Mouse (Mus musculus) limb, embryonic 10.5 days (tissue): ENCODE data around the gene Ccdc34. TPM values are rescaled to one million over a fixed set of nuclear protein-coding genes. Genes with fewer than 3 reads are reported as not detected.

Experiments
- DNase-seq: peaks from one replicate; pipeline ENCODE4 v3.0.0-alpha.2; 2017; ENCODE audit warnings: low spot score
- H3K27ac ChIP-seq: fragments of 300-500 bp; sonication (generic); 2 replicates; pipeline ENCODE4 v1.5.1; 2016; ENCODE audit warnings: mild to moderate bottlenecking
- H3K27me3 ChIP-seq: fragments of 300-500 bp; sonication (generic); 2 replicates; pipeline ENCODE4 v1.6.1; 2016; ENCODE audit warnings: low read depth, mild to moderate bottlenecking; ENCODE audit not compliant: poor library complexity, severe bottlenecking
- H3K36me3 ChIP-seq: fragments of 300-500 bp; sonication (generic); 2 replicates; pipeline ENCODE4 v1.6.1; 2016; ENCODE audit warnings: mild to moderate bottlenecking, moderate library complexity
- H3K4me1 ChIP-seq: fragments of 300-500 bp; sonication (generic); 2 replicates; pipeline ENCODE4 v1.6.1; 2016
- H3K4me3 ChIP-seq: fragments of 300-500 bp; sonication (generic); 2 replicates; pipeline ENCODE4 v1.5.1; 2016; ENCODE audit warnings: mild to moderate bottlenecking, moderate library complexity
- H3K9me3 ChIP-seq: fragments of 300-500 bp; sonication (generic); replicated peaks from 2 replicates; pipeline ENCODE4 v1.6.1; 2016; ENCODE audit warnings: mild to moderate bottlenecking
- WGBS: fragments of 180-500 bp; shearing (Covaris S2); methylation state at CpG from one replicate; pipeline ENCODE4 v1.1.7; 2016; 5-methylcytosine and 5-hydroxymethylcytosine counted together
- polyA plus RNA-seq: library from polyadenylated mRNA; unstranded; fragments of >200 nt; fragmentation: Nextera tagmentation; extraction: Ambion mirVana; gene quantifications from 2 replicates; pipeline ENCODE4 v1.2.1, GENCODE M21; 2016

Ccdc34 gene
- polyA plus RNA-seq, 1 experiment from 2014 or later: 57.2 TPM

- DNase-seq: peak; percentile 42
- H3K36me3 ChIP-seq: no peaks in the 10 kb centered on the region
- no peaks in the 10 kb centered on the region for H3K9me3 ChIP-seq
- 39% methylated on average over 3 of the region's 3 CpGs for WGBS
- peak overlapping the region; percentile 6; the same call in 1 of the 2 replicates for H3K4me3 ChIP-seq
- H3K27ac ChIP-seq: peak overlapping the region; percentile 69; the same call in 1 of the 2 replicates
- no peaks in the 10 kb centered on the region for H3K27me3 ChIP-seq
- H3K4me1 ChIP-seq: peaks cover 43% of the 10 kb centered on the region
Observed at GRCm38 (mm10) chr2:110192702-110193312, 175.2 kb downstream of the Ccdc34 start.

DNA sequence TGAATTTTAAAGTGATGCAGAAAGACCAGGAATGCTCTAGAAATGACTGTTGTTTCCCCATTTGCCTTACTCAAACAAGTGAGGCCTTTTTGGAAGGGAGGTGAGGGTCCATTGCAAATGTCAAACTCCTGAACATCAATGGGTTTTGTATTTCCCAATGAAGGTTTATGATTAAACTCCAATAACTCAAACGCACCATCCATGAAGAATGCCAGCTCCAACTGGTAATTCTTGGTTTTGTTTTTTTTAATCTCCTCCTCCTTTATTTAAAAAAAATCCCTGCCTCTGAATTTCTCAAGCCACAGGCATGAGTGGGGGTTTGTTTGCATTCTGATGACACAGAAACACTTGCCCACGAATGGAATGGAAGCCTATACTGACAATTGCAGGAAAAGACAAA, 178.9 kb downstream of the Ccdc34 start:
- Histone ChIP-seq H3K27ac (no peak overlapping the region), H3K9me3 (no peaks in the 10 kb centered on the region), H3K4me3 (no peak overlapping the region), H3K27me3 (no peaks in the 10 kb centered on the region), H3K4me1 (peaks cover 21% of the 10 kb centered on the region), H3K36me3 (no peaks in the 10 kb centered on the region)
- no peak for DNase-seq
- 85% methylated on average over 2 of the region's 2 CpGs for WGBS

GRCm38 (mm10) chr2:110199648-110200047, 182.0 kb downstream of the Ccdc34 start:
- H3K4me3 ChIP-seq: no peak overlapping the region
- H3K4me1 ChIP-seq: peaks cover 25% of the 10 kb centered on the region
- H3K27ac ChIP-seq: no peak overlapping the region
- H3K27me3 ChIP-seq: no peaks in the 10 kb centered on the region
- H3K9me3 ChIP-seq: no peaks in the 10 kb centered on the region
- 37% methylated on average over 1 of the region's 1 CpGs for WGBS
- H3K36me3 ChIP-seq: no peaks in the 10 kb centered on the region
- DNase-seq: no peak

GRCm38 (mm10) chr2:110201770-110202169, 184.2 kb downstream of the Ccdc34 start:
- no peak for DNase-seq
- H3K4me1 ChIP-seq: peaks cover 27% of the 10 kb centered on the region
- H3K9me3 ChIP-seq: no peaks in the 10 kb centered on the region
- H3K36me3 ChIP-seq: no peaks in the 10 kb centered on the region
- no peak overlapping the region for H3K4me3 ChIP-seq
- WGBS: 76% methylated on average over 4 of the region's 4 CpGs
- H3K27ac ChIP-seq: no peak overlapping the region
- no peaks in the 10 kb centered on the region for H3K27me3 ChIP-seq

DNA sequence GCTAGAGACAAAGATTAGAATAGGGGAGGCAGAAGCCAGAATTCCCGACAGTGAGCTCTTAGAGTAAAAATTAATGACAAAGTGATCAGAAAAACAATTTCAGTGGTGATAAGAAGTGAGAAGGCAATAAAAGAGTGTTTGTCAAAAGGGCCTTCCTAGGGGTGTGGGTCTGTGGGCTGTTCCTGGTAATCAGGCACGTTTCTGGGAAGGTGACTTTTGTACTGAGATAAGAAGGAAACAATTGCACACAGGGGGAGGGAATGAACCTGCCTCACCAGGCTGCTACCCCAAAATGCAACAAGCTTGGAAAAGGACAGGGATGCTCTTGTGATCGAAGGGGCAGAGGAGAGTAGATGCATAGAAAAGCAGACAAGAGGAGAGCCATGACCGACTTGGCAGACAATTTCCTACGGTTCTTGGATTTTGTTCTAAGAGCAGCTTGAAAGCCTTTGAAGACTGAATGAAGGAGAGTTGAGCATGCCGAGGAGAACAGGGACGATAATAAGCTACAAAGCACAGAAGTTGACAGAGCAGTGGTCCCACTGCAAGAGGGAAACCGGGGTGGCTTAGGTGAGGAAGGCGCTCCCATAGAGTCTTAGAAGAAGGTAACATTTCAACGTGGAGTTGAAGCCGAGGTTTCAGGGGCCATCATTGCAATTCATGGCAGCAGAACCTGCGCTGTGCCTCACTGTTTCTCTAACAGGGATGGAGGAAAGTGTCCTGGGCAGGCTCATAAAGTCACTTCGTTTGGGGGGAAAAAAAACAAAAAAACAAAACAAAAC, 185.3 kb downstream of the Ccdc34 start:
- Histone ChIP-seq H3K4me3 (no peak overlapping the region), H3K36me3 (no peaks in the 10 kb centered on the region), H3K27me3 (no peaks in the 10 kb centered on the region), H3K9me3 (no peaks in the 10 kb centered on the region), H3K27ac (0 out of 2 replicates have a peak overlapping the region, but pooled peaks have one; percentile 14), H3K4me1 (peaks cover 27% of the 10 kb centered on the region)
- DNase-seq: no peak
- WGBS: 72% methylated on average over 13 of the region's 13 CpGs

- H3K9me3 ChIP-seq: no peaks in the 10 kb centered on the region
- H3K4me1 ChIP-seq: peaks cover 27% of the 10 kb centered on the region
- no peaks in the 10 kb centered on the region for H3K27me3 ChIP-seq
- no peak overlapping the region for H3K27ac ChIP-seq
- H3K36me3 ChIP-seq: no peaks in the 10 kb centered on the region
- DNase-seq: no peak
- no peak overlapping the region for H3K4me3 ChIP-seq
- WGBS: 47% methylated on average over 4 of the region's 4 CpGs
Observed at GRCm38 (mm10) chr2:110204169-110204568, 186.6 kb downstream of the Ccdc34 start.

GRCm38 (mm10) chr2:110204705-110205318, 187.2 kb downstream of the Ccdc34 start:
- 16% methylated on average over 14 of the region's 14 CpGs for WGBS
- Histone ChIP-seq H3K36me3 (no peaks in the 10 kb centered on the region), H3K27me3 (no peaks in the 10 kb centered on the region), H3K27ac (peak overlapping the region; percentile 42; the same call in 1 of the 2 replicates), H3K9me3 (no peaks in the 10 kb centered on the region), H3K4me1 (peaks cover 27% of the 10 kb centered on the region), H3K4me3 (no peak overlapping the region)
- DNase-seq: peak; percentile 84

- H3K4me1 ChIP-seq: no peaks in the 10 kb centered on the region
- no peaks in the 10 kb centered on the region for H3K9me3 ChIP-seq
- DNase-seq: no peak
- H3K4me3 ChIP-seq: no peak overlapping the region
- no peaks in the 10 kb centered on the region for H3K27me3 ChIP-seq
- no peaks in the 10 kb centered on the region for H3K36me3 ChIP-seq
- WGBS: 87% methylated on average over 8 of the region's 8 CpGs
- no peak overlapping the region for H3K27ac ChIP-seq
Observed at GRCm38 (mm10) chr2:110210508-110211496, 193.2 kb downstream of the Ccdc34 start.

DNA sequence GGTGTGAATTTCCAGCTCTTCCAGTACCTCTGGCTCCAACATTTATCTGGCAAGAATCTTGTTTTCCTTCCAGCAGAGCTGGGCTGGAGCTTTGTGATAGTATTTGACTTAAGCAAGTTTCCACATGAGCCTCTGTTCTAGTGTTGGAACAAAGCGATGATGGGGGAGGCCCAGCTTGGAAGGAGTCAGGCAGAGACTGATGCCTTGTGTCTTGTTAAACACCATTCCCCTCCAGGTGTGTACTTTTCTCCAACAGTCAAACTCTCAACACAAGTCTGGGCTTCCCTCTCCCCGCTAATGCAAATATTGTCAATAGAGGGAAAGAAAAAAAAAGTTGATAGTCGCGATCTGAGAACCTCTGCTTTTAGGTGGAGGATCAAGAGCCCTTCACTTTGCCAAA, 196.7 kb downstream of the Ccdc34 start:
- no peak overlapping the region for H3K4me3 ChIP-seq
- DNase-seq: no peak
- H3K9me3 ChIP-seq: no peaks in the 10 kb centered on the region
- H3K27me3 ChIP-seq: no peaks in the 10 kb centered on the region
- 87% methylated on average over 4 of the region's 4 CpGs for WGBS
- no peak overlapping the region for H3K27ac ChIP-seq
- H3K4me1 ChIP-seq: no peaks in the 10 kb centered on the region
- H3K36me3 ChIP-seq: no peaks in the 10 kb centered on the region

DNA sequence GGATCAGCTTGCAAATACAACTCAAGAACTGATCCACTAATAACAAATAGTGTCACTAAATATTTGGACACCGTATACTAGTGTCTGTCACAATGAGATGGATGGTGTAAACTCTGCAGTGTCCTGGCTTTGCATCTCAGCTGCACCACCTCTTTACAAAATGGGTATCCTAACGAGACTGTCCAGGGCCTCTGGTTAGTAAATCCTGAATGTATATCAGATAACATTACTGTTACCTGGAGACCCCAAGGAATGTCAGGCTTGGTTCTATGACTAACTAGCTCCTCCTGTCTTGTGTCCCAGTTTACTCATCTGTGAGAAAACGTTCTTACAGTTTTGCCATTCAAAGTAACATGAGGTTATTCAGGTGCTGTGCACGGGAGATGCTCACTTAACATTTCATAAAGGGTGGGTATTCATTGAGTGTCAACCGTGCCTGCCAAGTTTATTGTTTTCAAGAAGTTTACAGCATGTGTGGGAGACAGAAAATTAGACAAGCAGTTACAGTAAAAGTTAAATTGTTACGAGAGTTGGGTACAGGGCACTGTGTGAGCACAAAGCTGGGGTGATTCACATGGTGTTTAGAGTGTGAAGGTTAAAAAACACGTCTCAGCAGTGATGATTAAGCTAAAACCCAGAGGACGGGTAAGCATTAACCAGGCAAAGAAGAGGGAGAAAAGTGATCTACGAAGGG, 197.5 kb downstream of the Ccdc34 start:
- no peak for DNase-seq
- H3K4me1 ChIP-seq: no peaks in the 10 kb centered on the region
- H3K36me3 ChIP-seq: no peaks in the 10 kb centered on the region
- WGBS: 80% methylated on average over 9 of the region's 9 CpGs
- no peak overlapping the region for H3K27ac ChIP-seq
- H3K27me3 ChIP-seq: no peaks in the 10 kb centered on the region
- no peaks in the 10 kb centered on the region for H3K9me3 ChIP-seq
- no peak overlapping the region for H3K4me3 ChIP-seq

GRCm38 (mm10) chr2:110215685-110216058, 198.1 kb downstream of the Ccdc34 start:
- no peaks in the 10 kb centered on the region for H3K9me3 ChIP-seq
- 88% methylated on average over 3 of the region's 3 CpGs for WGBS
- DNase-seq: no peak
- no peaks in the 10 kb centered on the region for H3K36me3 ChIP-seq
- H3K27ac ChIP-seq: no peak overlapping the region
- H3K27me3 ChIP-seq: no peaks in the 10 kb centered on the region
- H3K4me1 ChIP-seq: no peaks in the 10 kb centered on the region
- H3K4me3 ChIP-seq: no peak overlapping the region

DNA sequence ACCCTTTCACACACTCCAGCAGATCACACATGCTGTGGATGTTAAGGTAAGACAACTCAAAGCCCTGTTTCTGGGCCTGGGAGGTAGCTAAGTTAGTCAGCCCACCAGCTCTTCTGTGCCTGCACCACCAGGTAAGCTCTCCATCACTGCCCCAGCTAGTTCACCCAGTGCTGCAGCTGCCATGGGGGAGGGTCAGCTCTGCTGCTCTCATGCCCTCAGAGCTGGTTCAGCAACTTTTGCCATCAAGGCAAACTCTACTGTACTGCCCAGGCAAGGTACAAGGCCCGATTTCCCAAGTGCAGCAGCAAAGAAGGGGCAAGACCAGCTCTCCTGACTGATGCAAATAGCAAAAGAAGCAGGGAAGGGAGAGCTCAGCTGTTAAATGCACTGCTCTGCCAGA, 202.9 kb downstream of the Ccdc34 start:
- WGBS: 77% methylated on average over 1 of the region's 1 CpGs
- DNase-seq: no peak
- H3K4me1 ChIP-seq: no peaks in the 10 kb centered on the region
- H3K27ac ChIP-seq: no peak overlapping the region
- no peaks in the 10 kb centered on the region for H3K36me3 ChIP-seq
- no peaks in the 10 kb centered on the region for H3K9me3 ChIP-seq
- no peaks in the 10 kb centered on the region for H3K27me3 ChIP-seq
- H3K4me3 ChIP-seq: no peak overlapping the region
